Mouse (Mus musculus) T-helper 1 cell (primary cell): ENCODE data around the gene Fam83e.

ENCODE experiments used
- in situ Hi-C: fragments of 300-600 bp; cut with MboI, MseI; formaldehyde crosslinking; loops from one replicate; pipeline ENCODE4 v1.15.1; 2025; ENCODE audit warnings: high pct_unique_total_duplicates

Fam83e gene

DNA sequence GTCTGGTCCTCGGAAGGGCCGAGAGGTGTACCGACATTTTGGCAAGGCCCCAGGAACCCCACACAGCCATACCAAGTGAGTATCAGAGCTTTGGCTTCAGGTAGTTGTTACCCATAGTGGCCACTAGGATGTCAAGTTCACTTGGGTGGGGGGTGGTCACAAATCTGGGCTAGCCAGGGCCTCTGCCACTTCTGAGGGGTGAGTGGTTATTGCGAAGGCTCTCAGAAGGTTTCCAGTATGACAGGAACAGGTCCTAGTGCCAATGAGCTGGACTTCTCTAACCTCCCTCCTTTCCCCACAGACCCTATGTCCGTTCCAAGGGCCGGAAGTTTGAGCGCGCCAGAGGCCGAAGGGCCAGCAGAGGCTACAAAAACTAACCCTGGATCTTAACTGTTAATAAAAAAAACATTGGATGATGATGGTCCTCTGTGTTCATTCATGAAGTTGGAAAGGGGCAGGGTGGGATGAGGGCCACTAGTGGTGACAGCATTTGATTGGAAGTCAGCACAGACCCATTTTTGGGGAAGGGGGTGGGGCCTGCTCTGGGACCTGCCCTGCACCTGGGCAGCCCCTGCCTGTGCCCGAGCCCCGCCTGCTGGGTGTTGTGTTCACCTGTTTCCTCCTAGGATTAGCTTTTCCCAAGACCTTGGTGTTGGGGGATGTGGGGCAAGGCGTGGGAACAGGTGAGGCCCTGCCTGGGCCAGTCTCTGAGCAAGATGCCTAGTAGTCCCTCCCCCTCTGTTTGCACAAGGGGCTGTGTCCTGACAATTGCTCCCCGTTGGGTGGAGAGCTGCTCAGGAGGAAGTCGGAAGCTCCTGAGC, at the start of gene Fam83e:
TSS of gene Fam83e (plus strand) at position 800 of the 821 bp plus-strand sequence.
- in situ Hi-C loops: no loop called here

DNA sequence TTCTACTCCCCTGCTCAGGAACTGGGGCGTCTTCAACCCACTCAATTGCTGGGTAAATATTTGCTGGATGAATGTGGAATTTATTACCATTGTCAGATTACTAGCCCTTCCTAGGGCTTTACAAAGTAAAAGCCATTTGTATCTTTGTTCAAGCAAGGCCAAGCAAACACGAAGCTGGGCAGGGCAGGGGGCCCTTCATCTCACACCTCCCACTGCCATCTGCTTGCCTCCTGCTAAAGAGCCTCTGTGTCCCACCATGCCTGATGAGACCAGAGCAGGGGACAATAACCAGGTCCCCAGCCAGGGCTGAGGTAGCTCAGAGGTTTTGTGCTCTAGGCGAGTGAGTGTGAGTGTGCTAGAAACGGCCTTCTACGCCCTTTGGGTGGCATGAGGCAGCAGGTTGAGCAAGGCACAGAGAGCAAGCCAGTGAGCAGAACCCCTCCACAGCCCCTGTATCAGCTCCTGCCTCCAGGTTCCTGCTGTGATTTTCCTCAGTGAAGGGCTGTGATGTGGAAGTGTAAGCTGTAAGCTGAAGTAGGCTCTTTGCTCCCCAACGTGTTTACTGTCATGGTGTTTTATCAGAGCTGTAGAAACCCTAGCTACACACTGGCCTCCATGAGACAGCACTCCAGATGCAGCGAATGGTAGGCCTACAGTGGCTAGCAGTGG, 43.3 kb upstream of the Fam83e start:
- in situ Hi-C loops: no loop called here

- in situ Hi-C loops: no loop called here
Observed at GRCm38 (mm10) chr7:45678513-45678912, 42.5 kb upstream of the Fam83e start.

DNA sequence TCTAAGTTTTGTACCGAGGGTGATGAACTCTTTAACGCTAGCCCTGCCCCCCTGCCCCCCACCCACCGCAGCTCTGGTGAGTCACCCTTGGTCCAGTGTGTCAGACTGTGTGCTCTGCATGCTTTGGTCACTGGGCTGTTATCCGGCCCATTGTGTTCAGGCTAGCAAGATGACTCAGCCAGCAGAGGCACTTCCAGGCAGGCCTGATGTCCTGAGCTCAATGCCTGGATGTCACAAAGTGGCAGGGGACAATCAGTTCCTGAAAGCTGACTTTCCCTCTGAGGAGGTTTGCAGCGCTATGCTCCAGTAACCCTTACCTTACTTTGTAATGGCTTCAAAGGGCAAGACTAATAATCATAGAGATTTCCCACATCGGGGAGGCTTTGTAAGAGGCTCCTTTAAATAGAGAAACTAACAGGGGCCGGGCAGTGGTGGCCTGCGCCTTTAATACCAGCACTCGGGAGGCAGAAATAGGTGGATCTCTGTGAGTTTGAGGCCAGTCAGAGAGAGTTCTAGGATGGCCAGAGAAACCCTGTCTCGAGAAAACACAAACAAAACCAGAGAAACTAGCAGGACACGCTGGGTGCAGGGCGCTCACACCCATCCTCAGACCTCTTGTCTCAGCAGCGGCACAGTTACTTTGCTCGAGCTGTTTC, 40.9 kb upstream of the Fam83e start:
- in situ Hi-C loops: no loop called here

- in situ Hi-C loops: no loop called here
Observed at GRCm38 (mm10) chr7:45681046-45681736, 39.8 kb upstream of the Fam83e start.

DNA sequence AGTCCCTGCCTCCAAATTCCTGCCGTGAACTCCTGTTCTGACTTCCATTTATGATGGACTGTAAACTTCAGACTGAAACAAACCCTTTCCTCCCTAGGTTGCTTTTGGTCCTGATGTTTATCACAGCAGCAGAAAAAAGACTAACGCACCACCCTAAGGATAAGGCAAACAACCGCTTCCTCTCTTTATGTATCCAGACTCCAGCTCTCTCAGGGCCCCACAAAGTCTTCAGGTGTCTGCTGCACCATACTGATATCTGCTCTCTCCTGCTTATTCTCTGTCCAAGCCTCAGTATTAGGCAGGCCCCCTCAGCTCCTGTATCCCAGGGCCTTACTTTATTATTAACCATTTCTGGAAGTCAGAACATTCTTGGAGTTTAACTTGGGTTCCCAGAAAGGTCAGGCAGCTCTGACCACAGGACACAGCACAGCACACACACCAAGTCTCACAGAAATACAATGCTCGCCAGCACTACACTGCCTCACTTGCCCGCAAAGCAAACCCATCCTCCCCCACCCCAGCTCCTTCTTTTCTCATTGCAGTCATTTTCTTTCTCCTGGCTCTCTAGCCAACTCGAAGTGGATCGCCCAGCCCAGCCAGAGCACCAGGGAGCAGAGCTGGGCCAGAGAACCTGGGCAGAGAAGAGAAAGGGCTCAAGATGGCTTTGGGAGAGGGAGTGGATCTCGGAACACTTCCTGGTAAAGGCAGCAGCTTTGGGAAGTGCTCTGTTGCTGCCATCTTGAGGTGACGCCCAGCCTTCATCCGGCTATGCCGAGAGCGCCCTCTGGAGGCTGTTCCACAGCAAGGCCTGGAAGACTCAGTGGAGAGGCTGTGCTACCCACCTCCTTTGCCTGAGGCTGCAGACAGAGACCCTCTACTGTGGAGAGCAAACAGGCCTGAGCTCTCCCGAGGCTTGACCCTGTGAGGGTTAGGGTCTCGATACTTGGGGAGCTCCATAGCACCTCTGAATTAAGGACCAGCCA, 38.6 kb upstream of the Fam83e start:
- in situ Hi-C loops: no loop called here

DNA sequence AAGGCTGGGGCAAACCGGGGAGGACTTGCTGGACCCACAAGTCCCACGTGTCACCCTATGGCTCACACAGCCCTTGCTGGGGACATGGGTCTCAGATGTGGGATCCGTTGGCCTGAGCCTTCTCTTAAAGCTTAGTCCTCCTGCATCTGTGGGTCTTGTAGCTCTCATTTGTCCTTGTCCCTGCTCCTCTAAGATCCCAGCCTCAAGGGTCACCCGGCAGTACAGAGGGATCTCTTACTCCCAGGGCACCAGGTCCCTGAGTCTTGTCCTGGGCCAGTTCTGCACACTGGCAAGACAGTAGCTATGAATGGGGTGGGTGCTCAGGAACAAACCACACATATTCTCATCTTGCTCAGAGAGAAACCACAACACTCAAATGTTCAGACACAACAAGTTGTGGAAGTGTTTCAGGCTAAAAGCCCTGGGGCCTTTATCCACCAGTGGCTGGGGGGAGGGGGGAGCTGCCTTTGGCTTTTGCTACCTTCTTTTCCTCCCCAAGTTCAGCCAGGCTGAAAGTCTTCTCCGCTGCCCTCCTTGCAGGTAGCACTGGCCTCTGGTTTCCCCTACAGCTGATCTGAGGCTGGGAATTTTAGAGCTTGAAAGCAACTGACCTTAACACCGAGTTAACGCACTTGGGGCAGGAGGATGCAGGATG, 37.5 kb upstream of the Fam83e start, which contains the start of gene Ntn5:
TSS of gene Ntn5 (plus strand) at position 627 of the 655 bp plus-strand sequence.
- in situ Hi-C loops: no loop called here

- in situ Hi-C loops: no loop called here
Observed at GRCm38 (mm10) chr7:45685811-45686210, 35.2 kb upstream of the Fam83e start.

DNA sequence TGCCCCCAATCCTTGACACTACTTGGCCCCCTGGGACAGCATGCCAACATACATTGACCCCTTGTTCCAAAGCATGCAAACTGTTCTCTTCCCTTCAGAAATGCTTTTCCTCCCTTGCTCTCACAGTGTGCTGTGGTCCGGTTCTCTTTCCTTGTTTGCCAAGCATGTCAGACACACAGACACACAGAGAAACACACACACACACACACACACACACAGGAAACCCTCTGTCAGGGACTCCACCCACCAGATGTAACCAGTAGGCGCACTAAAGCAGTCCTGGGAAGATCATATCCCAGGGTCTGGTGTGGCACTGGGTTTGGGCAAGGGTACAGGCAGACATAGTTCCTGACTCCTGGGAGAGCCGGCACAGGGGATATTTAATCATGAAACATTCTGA, 34.2 kb upstream of the Fam83e start:
- in situ Hi-C loops: no loop called here

- in situ Hi-C loops: no loop called here
Observed at GRCm38 (mm10) chr7:45689099-45689498, 31.9 kb upstream of the Fam83e start.

DNA sequence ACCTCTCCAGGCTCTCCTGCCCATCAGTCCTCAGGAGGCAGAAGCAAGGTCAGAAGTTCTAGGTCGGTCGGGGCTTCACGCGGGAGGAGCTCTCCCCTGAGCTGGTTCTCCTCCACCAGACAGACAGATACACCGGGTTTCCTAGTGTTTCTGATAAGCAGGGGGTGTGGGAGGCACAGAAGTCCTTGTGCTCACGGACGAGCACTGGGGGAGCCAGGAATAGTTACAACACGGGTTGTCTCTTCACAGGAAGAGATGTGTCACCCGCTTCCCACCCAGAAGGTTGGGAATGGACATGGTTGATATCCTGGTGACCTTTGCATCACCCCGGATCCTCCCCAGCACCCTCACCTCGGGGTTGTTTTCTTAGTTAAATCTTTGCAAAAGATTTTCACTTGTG, 31.2 kb upstream of the Fam83e start:
- in situ Hi-C loops: no loop called here

GRCm38 (mm10) chr7:45692364-45692763, 28.6 kb upstream of the Fam83e start:
- in situ Hi-C loops: no loop called here

DNA sequence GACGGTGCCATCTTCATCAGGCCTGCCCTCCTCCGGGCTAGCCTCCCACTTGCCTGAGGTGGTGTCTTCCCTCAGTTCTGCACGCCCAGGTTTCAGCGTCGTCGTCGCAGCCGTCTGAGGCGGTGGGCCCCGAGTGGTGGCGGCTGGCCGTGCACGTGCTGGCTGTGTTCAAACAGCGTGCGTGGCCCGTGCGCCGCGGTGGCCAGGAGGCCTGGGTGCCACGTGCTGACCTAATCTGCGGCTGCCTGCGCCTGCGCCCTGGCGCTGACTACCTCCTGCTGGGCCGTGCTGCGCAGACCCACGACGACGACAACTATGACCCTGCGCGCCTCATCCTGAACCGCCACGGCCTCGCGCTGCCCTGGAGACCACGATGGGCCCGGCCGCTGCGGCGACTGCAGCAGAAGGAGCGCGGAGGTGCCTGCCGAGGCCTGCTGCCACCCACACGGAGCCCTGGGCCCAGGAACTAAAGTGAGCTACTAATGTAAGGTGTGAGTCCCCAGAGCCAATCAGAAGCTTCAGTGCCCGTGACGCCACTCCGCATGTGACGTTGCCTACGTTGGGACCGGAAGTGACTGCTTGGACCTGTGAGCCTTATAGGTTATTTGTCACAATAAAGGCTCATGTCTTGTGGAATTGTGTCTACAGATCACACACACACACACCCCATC, 27.0 kb upstream of the Fam83e start, which contains the start of gene Sec1:
TSS of gene Sec1 (minus strand) at position 482 of the 671 bp plus-strand sequence.
- in situ Hi-C loops: no loop called here

GRCm38 (mm10) chr7:45695098-45695497, 25.9 kb upstream of the Fam83e start:
- in situ Hi-C loops: no loop called here

DNA sequence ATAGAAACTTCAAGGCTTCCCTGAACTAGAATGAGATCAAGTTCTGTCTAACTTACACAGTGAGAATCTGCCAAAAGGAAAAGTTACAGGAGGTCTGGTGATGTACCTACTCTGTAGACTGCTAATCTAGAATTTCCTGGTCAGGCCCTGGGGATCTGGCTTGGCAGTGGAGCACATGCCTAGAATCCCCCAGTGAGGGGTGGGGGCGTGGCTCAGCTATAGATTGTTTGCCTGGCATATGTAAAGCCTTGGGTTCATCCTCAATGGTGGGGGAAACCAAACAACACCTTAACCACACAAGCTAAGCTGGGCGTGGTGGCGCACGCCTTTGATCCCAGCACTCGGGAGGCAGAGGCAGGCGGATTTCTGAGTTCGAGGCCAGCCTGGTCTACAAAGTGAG, 23.1 kb upstream of the Fam83e start:
- in situ Hi-C loops: no loop called here

DNA sequence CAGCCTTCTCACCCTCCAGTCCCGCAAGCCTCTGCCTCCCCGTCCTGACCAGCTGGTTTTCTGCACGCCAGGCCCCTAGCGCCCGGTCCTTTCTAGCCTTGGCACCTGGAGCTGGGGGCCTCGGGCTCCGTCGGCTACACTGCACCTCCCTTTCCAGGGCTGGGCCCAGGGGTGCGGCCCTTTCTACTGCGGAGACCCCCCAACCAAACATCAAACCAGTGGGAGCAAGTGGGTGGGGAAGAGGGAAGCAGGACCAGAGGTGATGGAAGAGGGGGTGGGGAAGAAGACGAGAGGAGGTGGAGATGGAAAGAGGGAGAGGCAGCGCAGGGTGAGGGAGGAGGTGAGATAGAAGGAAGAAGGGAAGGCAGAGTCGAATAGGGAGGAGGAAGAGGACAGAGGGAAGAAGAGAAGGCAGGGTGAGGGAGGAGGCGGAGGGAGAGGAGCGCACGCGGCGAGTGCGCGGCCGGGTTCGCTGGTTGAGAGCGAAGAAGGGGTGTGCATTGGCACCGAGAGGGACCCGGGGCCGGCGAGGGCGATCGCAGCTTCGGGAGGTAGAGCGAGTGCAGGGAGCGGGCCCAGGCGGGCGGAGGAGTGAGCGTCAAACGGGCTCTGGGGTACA, 21.4 kb upstream of the Fam83e start, which contains the start of gene Car11:
TSS of gene Car11 (plus strand) at position 321 of the 619 bp plus-strand sequence.
- in situ Hi-C loops: loop anchor here (10.0 kb wide), 1 partner anchor 805 kb away; the partner anchor contains the start of genes Fuz and Med25

- in situ Hi-C loops: loop anchor here (10.0 kb wide), 1 partner anchor 806 kb away; the partner anchor contains the start of genes Fuz and Med25
Observed at GRCm38 (mm10) chr7:45700301-45701015, 20.6 kb upstream of the Fam83e start.

DNA sequence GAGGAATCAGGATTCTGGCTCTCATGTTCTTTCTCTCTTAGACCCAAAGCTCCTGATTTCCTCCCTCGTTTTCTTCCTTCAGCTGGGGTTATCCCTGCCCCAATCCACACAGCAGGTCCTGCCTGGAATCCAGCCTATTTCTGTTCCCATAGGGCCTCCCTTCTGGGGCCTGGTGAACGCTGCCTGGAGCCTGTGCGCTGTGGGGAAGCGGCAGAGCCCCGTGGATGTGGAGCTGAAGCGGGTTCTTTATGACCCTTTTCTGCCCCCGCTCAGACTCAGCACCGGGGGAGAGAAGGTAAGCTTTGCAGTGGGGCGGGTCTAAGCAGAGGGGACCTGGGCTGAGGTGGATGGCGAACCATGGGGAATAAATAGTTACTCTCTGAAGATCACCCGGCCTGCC, 19.9 kb upstream of the Fam83e start:
- in situ Hi-C loops: loop anchor here (10.0 kb wide), 1 partner anchor 806 kb away; the partner anchor contains the start of genes Fuz and Med25
